Mouse (Mus musculus): ENCODE data around the gene Ppp1r12c. TPM values are rescaled to one million over a fixed set of nuclear protein-coding genes. Genes with fewer than 3 reads are reported as not detected.

Gene Ppp1r12c
- polyA plus RNA-seq, 1 experiment, result 33.0 TPM

DNA sequence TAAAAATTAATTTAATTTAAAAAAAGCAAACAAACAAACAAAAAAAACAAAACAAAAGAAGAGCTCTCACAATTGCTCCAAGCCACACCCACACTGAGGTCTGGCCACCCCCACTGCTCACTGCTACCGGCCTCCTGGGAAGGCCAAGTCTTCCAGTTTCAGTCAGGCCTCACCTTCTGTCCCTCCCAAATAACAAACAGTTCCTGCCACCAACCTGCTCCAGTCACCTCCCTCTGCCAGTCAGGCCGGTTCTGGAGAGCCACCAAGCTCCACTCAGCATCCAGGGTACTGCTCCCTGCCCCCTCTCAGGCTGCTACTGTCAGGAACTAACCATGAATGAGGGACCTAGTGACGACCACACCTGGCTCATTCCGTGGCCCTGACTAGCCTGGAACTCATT lies 48.8 kb downstream of the Ppp1r12c start:
- TF ChIP-seq CTCF (conservative IDR thresholded peaks at IDR 0.05; ENCODE audit: insufficient read depth, insufficient read length, low read depth, low read length), result no peak
- TF ChIP-seq POLR2A (IDR thresholded peaks at IDR 0.05; ENCODE audit: low read depth, low read length), result no peak
- WGBS, result 20% methylated on average over 4 of the region's 4 CpGs
- no peaks in the 10 kb centered on the region for H3K27me3 ChIP-seq (replicated peaks; ENCODE audit: control insufficient read depth, insufficient read depth, low read length)
- no peak overlapping the region for H3K4me3 ChIP-seq (ENCODE audit: insufficient read depth, low read depth, low read length)
- H3K36me3 ChIP-seq (ENCODE audit: control insufficient read depth, insufficient read depth, low read length), result no peaks in the 10 kb centered on the region
- no peak overlapping the region for H3K27ac ChIP-seq (ENCODE audit: insufficient read depth, low read depth, low read length)
- H3K4me1 ChIP-seq (ENCODE audit: control insufficient read depth, insufficient read depth, low read length), result peaks cover 2% of the 10 kb centered on the region; the same call in 1 of the 2 replicates
- peak; percentile 39 for DNase-seq

DNA sequence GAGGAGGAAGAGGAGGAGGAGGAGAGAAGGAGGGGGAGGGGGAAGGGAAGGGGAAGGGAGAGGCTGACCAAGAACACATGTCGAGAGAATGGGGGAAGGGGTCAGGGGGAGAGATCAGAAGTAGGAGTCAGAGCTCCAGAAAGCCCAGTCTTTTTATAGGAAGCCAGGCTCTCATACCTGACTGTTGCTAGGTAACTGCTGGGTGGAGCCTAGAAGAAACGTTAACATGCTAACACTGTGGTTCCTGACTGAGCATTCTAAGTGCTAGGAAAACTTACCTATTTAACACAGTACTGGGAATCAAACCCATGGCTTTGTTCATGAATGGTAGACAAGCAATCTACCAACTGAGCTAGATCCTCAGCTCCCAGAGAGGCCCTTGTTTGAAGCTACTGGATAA lies 52.3 kb downstream of the Ppp1r12c start:
- Histone ChIP-seq H3K36me3 (ENCODE audit: control insufficient read depth, insufficient read depth, low read length) (no peaks in the 10 kb centered on the region), H3K4me1 (ENCODE audit: control insufficient read depth, insufficient read depth, low read length) (peaks cover 5% of the 10 kb centered on the region; the same call in 1 of the 2 replicates), H3K27me3 (replicated peaks; ENCODE audit: control insufficient read depth, insufficient read depth, low read length) (no peaks in the 10 kb centered on the region), H3K4me3 (ENCODE audit: insufficient read depth, low read depth, low read length) (no peak overlapping the region), H3K27ac (ENCODE audit: insufficient read depth, low read depth, low read length) (no peak overlapping the region)
- TF ChIP-seq CTCF (conservative IDR thresholded peaks at IDR 0.05; ENCODE audit: insufficient read depth, insufficient read length, low read depth, low read length) (no peak), POLR2A (IDR thresholded peaks at IDR 0.05; ENCODE audit: low read depth, low read length) (no peak)
- WGBS, result 3% methylated on average over 2 of the region's 2 CpGs
- peak; percentile 25 for DNase-seq

DNA sequence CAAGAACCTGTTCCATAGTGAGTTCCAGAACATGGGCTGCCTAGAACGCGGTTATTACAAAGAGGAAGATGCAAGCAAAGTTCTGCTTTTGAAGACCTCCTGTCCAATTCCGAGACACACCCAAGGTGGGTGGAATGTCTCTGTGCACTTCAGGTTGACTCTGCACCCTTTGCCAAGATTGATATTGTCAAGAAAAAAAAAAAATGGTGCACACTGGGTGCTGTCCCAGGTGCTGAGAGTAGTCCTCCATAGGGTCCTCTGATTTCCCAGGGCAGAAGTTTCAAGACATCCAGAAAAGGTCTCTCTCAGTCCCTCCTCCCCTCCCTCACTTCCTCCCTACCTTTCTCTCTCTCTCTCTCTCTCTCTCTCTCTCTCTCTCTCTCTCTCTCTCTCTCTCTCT lies 53.0 kb downstream of the Ppp1r12c start:
- peaks cover 5% of the 10 kb centered on the region; the same call in 1 of the 2 replicates for H3K4me1 ChIP-seq (ENCODE audit: control insufficient read depth, insufficient read depth, low read length)
- no peak overlapping the region for H3K4me3 ChIP-seq (ENCODE audit: insufficient read depth, low read depth, low read length)
- 88% methylated on average over 3 of the region's 3 CpGs for WGBS
- no peak for TF ChIP-seq POLR2A (IDR thresholded peaks at IDR 0.05; ENCODE audit: low read depth, low read length)
- no peak for TF ChIP-seq CTCF (conservative IDR thresholded peaks at IDR 0.05; ENCODE audit: insufficient read depth, insufficient read length, low read depth, low read length)
- no peaks in the 10 kb centered on the region for H3K36me3 ChIP-seq (ENCODE audit: control insufficient read depth, insufficient read depth, low read length)
- no peak for DNase-seq
- H3K27me3 ChIP-seq (replicated peaks; ENCODE audit: control insufficient read depth, insufficient read depth, low read length), result no peaks in the 10 kb centered on the region
- no peak overlapping the region for H3K27ac ChIP-seq (ENCODE audit: insufficient read depth, low read depth, low read length)

- Histone ChIP-seq H3K27me3 (replicated peaks; ENCODE audit: control insufficient read depth, insufficient read depth, low read length) (no peaks in the 10 kb centered on the region), H3K4me3 (ENCODE audit: insufficient read depth, low read depth, low read length) (no peak overlapping the region), H3K4me1 (ENCODE audit: control insufficient read depth, insufficient read depth, low read length) (peaks cover 2% of the 10 kb centered on the region; the same call in 1 of the 2 replicates), H3K27ac (ENCODE audit: insufficient read depth, low read depth, low read length) (no peak overlapping the region), H3K36me3 (ENCODE audit: control insufficient read depth, insufficient read depth, low read length) (peaks cover 2% of the 10 kb centered on the region; the same call in 1 of the 2 replicates)
- TF ChIP-seq POLR2A (IDR thresholded peaks at IDR 0.05; ENCODE audit: low read depth, low read length) (no peak), CTCF (conservative IDR thresholded peaks at IDR 0.05; ENCODE audit: insufficient read depth, insufficient read length, low read depth, low read length) (peak; percentile 25)
- DNase-seq, result no peak
- 17% methylated on average over 1 of the region's 1 CpGs for WGBS
Measured at GRCm38 (mm10) chr7:4447138-4447537, 54.3 kb downstream of the Ppp1r12c start.

GRCm38 (mm10) chr7:4445216-4445791 lies 56.2 kb downstream of the Ppp1r12c start, which contains the start of gene Rdh13:
Gene Rdh13 (minus strand): TSS chr7:4445649.
- TF ChIP-seq POLR2A (IDR thresholded peaks at IDR 0.05; ENCODE audit: low read depth, low read length) (peak; percentile 37), CTCF (conservative IDR thresholded peaks at IDR 0.05; ENCODE audit: insufficient read depth, insufficient read length, low read depth, low read length) (0 out of 2 replicates have a peak, but pooled peaks have one; percentile 0)
- H3K27ac ChIP-seq (ENCODE audit: insufficient read depth, low read depth, low read length), result peak within 1 kb of the TSS; percentile 94
- peaks cover 2% of the 10 kb centered on the region; the same call in 1 of the 2 replicates for H3K4me1 ChIP-seq (ENCODE audit: control insufficient read depth, insufficient read depth, low read length)
- H3K27me3 ChIP-seq (replicated peaks; ENCODE audit: control insufficient read depth, insufficient read depth, low read length), result no peaks in the 10 kb centered on the region
- under 1% methylated on average over 35 of the region's 35 CpGs for WGBS
- H3K36me3 ChIP-seq (ENCODE audit: control insufficient read depth, insufficient read depth, low read length), result peaks cover 4% of the 10 kb centered on the region
- H3K4me3 ChIP-seq (ENCODE audit: insufficient read depth, low read depth, low read length), result peak within 1 kb of the TSS; percentile 95
- peak; percentile 96 for DNase-seq

GRCm38 (mm10) chr7:4440549-4440948 lies 60.9 kb downstream of the Ppp1r12c start:
- no peak overlapping the region for H3K27ac ChIP-seq (ENCODE audit: insufficient read depth, low read depth, low read length)
- H3K27me3 ChIP-seq (replicated peaks; ENCODE audit: control insufficient read depth, insufficient read depth, low read length), result no peaks in the 10 kb centered on the region
- TF ChIP-seq CTCF (conservative IDR thresholded peaks at IDR 0.05; ENCODE audit: insufficient read depth, insufficient read length, low read depth, low read length) (no peak), POLR2A (IDR thresholded peaks at IDR 0.05; ENCODE audit: low read depth, low read length) (no peak)
- peaks cover 4% of the 10 kb centered on the region for H3K36me3 ChIP-seq (ENCODE audit: control insufficient read depth, insufficient read depth, low read length)
- no peak for DNase-seq
- 93% methylated on average over 10 of the region's 10 CpGs for WGBS
- H3K4me3 ChIP-seq (ENCODE audit: insufficient read depth, low read depth, low read length), result no peak overlapping the region
- H3K4me1 ChIP-seq (ENCODE audit: control insufficient read depth, insufficient read depth, low read length), result peaks cover 2% of the 10 kb centered on the region; the same call in 1 of the 2 replicates

DNA sequence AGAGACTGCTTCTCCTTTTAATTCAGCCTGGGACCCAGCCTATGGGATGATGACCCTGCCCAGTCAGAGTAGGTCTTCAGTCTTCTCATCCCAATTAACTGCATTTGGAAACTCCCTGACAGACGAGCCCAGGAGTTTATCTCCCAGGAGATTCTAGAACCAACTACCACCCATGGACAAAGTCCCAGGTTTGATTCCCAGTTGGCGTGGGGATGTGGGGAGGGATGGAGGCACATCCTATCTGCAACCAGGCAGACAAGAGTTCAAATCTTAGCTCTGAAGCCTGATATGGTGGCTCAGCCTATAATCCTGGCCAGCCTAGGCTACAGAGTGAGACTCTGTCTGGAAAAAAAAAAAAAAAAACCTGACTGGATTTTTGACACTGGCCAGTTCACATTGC lies 63.8 kb downstream of the Ppp1r12c start:
- Histone ChIP-seq H3K36me3 (ENCODE audit: control insufficient read depth, insufficient read depth, low read length) (peaks cover 4% of the 10 kb centered on the region), H3K27me3 (replicated peaks; ENCODE audit: control insufficient read depth, insufficient read depth, low read length) (no peaks in the 10 kb centered on the region), H3K4me1 (ENCODE audit: control insufficient read depth, insufficient read depth, low read length) (no peaks in the 10 kb centered on the region), H3K27ac (ENCODE audit: insufficient read depth, low read depth, low read length) (no peak overlapping the region), H3K4me3 (ENCODE audit: insufficient read depth, low read depth, low read length) (no peak overlapping the region)
- TF ChIP-seq POLR2A (IDR thresholded peaks at IDR 0.05; ENCODE audit: low read depth, low read length), result no peak
- no peak for TF ChIP-seq CTCF (conservative IDR thresholded peaks at IDR 0.05; ENCODE audit: insufficient read depth, insufficient read length, low read depth, low read length)
- DNase-seq, result no peak
- WGBS, result 93% methylated on average over 2 of the region's 2 CpGs

All from kidney, adult 2 months (tissue).